Mouse (Mus musculus): ENCODE results near the gene Nans. TPM values are rescaled to one million over a fixed set of nuclear protein-coding genes. Genes with fewer than 3 reads are reported as not detected.

Gene Nans
- total RNA-seq, 1 experiment: 75.4 TPM

- Histone ChIP-seq H3K9ac (ENCODE audit: insufficient read depth, low read depth, low read length, poor library complexity, severe bottlenecking) (no peak overlapping the region), H3K4me1 (ENCODE audit: control insufficient read depth in 2 of 2, insufficient read depth in 2 of 2, low read length in 2 of 2, poor library complexity in 1 of 2) (peaks cover 0 to 7% of the 10 kb centered on the region in 2 experiments; a peak in 1 of 4 replicates), H3K4me3 (ENCODE audit: insufficient read depth in 1 of 2, low read depth in 1 of 2, low read length in 2 of 2, poor library complexity in 1 of 2, severe bottlenecking in 1 of 2) (no peak overlapping the region), H3K36me3 (ENCODE audit: control insufficient read depth, insufficient read depth, low read length, poor library complexity, severe bottlenecking) (no peaks in the 10 kb centered on the region), H3K27ac (ENCODE audit: insufficient read depth, low read depth, low read length, poor library complexity, severe bottlenecking) (no peak overlapping the region), H3K9me3 (ENCODE audit: control insufficient read depth, insufficient read depth, low read depth, low read length) (no peaks in the 10 kb centered on the region)
- in situ Hi-C loops (cut with MboI; ENCODE audit: low sequenced_read_pairs in 2 of 2, unreplicated experiment in 2 of 2): no loop called here
- TF ChIP-seq CHD2 (IDR thresholded peaks at IDR 0.05; ENCODE audit: low read depth, low read length): no peak
- no peak for TF ChIP-seq HCFC1 (IDR thresholded peaks at IDR 0.05; ENCODE audit: borderline replicate concordance, insufficient read depth, low read length)
- no peak for TF ChIP-seq MAFK (IDR thresholded peaks at IDR 0.05; ENCODE audit: insufficient read depth, low read depth, low read length)
- TF ChIP-seq ZNF384 (IDR thresholded peaks at IDR 0.05; ENCODE audit: low read depth, low read length): no peak
- no peak for TF ChIP-seq ZC3H11A (IDR thresholded peaks at IDR 0.05; ENCODE audit: borderline replicate concordance, low read depth, low read length)
- no peak for DNase-seq (ENCODE audit: low read depth, low spot score)
Measured at GRCm38 (mm10) chr4:46529722-46530121, 40.7 kb downstream of the Nans start.

GRCm38 (mm10) chr4:46532511-46532910 lies 43.5 kb downstream of the Nans start:
- Histone ChIP-seq H3K36me3 (ENCODE audit: control insufficient read depth, insufficient read depth, low read length, poor library complexity, severe bottlenecking) (no peaks in the 10 kb centered on the region), H3K27ac (ENCODE audit: insufficient read depth, low read depth, low read length, poor library complexity, severe bottlenecking) (no peak overlapping the region)

GRCm38 (mm10) chr4:46532926-46533325 lies 43.9 kb downstream of the Nans start:
- peaks cover 0 to 11% of the 10 kb centered on the region in 2 experiments; a peak in 2 of 4 replicates for H3K4me1 ChIP-seq (ENCODE audit: control insufficient read depth in 2 of 2, insufficient read depth in 2 of 2, low read length in 2 of 2, poor library complexity in 1 of 2)
- TF ChIP-seq MAFK (IDR thresholded peaks at IDR 0.05; ENCODE audit: insufficient read depth, low read depth, low read length) (no peak), CHD2 (IDR thresholded peaks at IDR 0.05; ENCODE audit: low read depth, low read length) (no peak), HCFC1 (IDR thresholded peaks at IDR 0.05; ENCODE audit: borderline replicate concordance, insufficient read depth, low read length) (no peak), ZNF384 (IDR thresholded peaks at IDR 0.05; ENCODE audit: low read depth, low read length) (no peak), ZC3H11A (IDR thresholded peaks at IDR 0.05; ENCODE audit: borderline replicate concordance, low read depth, low read length) (no peak)
- H3K27ac ChIP-seq (ENCODE audit: insufficient read depth, low read depth, low read length, poor library complexity, severe bottlenecking): no peak overlapping the region
- DNase-seq (ENCODE audit: low read depth, low spot score): no peak
- H3K36me3 ChIP-seq (ENCODE audit: control insufficient read depth, insufficient read depth, low read length, poor library complexity, severe bottlenecking): no peaks in the 10 kb centered on the region
- no peaks in the 10 kb centered on the region for H3K9me3 ChIP-seq (ENCODE audit: control insufficient read depth, insufficient read depth, low read depth, low read length)
- in situ Hi-C loops (cut with MboI; ENCODE audit: low sequenced_read_pairs in 2 of 2, unreplicated experiment in 2 of 2): no loop called here
- H3K9ac ChIP-seq (ENCODE audit: insufficient read depth, low read depth, low read length, poor library complexity, severe bottlenecking): no peak overlapping the region
- no peak overlapping the region for H3K4me3 ChIP-seq (ENCODE audit: insufficient read depth in 1 of 2, low read depth in 1 of 2, low read length in 2 of 2, poor library complexity in 1 of 2, severe bottlenecking in 1 of 2)

More at GRCm38 (mm10) chr4:46532511-46532910, 43.5 kb downstream of the Nans start:
- Histone ChIP-seq H3K4me3 (ENCODE audit: insufficient read depth in 1 of 2, low read depth in 1 of 2, low read length in 2 of 2, poor library complexity in 1 of 2, severe bottlenecking in 1 of 2) (no peak overlapping the region), H3K9ac (ENCODE audit: insufficient read depth, low read depth, low read length, poor library complexity, severe bottlenecking) (no peak overlapping the region), H3K9me3 (ENCODE audit: control insufficient read depth, insufficient read depth, low read depth, low read length) (no peaks in the 10 kb centered on the region), H3K4me1 (ENCODE audit: control insufficient read depth in 2 of 2, insufficient read depth in 2 of 2, low read length in 2 of 2, poor library complexity in 1 of 2) (peaks cover 0 to 11% of the 10 kb centered on the region in 2 experiments; a peak in 2 of 4 replicates)
- TF ChIP-seq CHD2 (IDR thresholded peaks at IDR 0.05; ENCODE audit: low read depth, low read length): no peak
- no peak for TF ChIP-seq ZC3H11A (IDR thresholded peaks at IDR 0.05; ENCODE audit: borderline replicate concordance, low read depth, low read length)
- no peak for TF ChIP-seq HCFC1 (IDR thresholded peaks at IDR 0.05; ENCODE audit: borderline replicate concordance, insufficient read depth, low read length)
- no peak for TF ChIP-seq MAFK (IDR thresholded peaks at IDR 0.05; ENCODE audit: insufficient read depth, low read depth, low read length)
- no peak for TF ChIP-seq ZNF384 (IDR thresholded peaks at IDR 0.05; ENCODE audit: low read depth, low read length)
- no peak for DNase-seq (ENCODE audit: low read depth, low spot score)
- in situ Hi-C loops (cut with MboI; ENCODE audit: low sequenced_read_pairs in 2 of 2, unreplicated experiment in 2 of 2): no loop called here

- no peak overlapping the region for H3K27ac ChIP-seq (ENCODE audit: insufficient read depth, low read depth, low read length, poor library complexity, severe bottlenecking)
- peak overlapping the region; percentile 26 to 33; a peak in 2 of 4 replicates for H3K4me3 ChIP-seq (ENCODE audit: insufficient read depth in 1 of 2, low read depth in 1 of 2, low read length in 2 of 2, poor library complexity in 1 of 2, severe bottlenecking in 1 of 2)
- H3K9ac ChIP-seq (ENCODE audit: insufficient read depth, low read depth, low read length, poor library complexity, severe bottlenecking): no peak overlapping the region
- no peak for TF ChIP-seq HCFC1 (IDR thresholded peaks at IDR 0.05; ENCODE audit: borderline replicate concordance, insufficient read depth, low read length)
- in situ Hi-C loops (cut with MboI; ENCODE audit: low sequenced_read_pairs in 2 of 2, unreplicated experiment in 2 of 2): no loop called here
- H3K9me3 ChIP-seq (ENCODE audit: control insufficient read depth, insufficient read depth, low read depth, low read length): no peaks in the 10 kb centered on the region
- no peak for DNase-seq (ENCODE audit: low read depth, low spot score)
- no peaks in the 10 kb centered on the region for H3K36me3 ChIP-seq (ENCODE audit: control insufficient read depth, insufficient read depth, low read length, poor library complexity, severe bottlenecking)
- H3K4me1 ChIP-seq (ENCODE audit: control insufficient read depth in 2 of 2, insufficient read depth in 2 of 2, low read length in 2 of 2, poor library complexity in 1 of 2): peaks cover 0 to 11% of the 10 kb centered on the region in 2 experiments; a peak in 2 of 4 replicates
Measured at GRCm38 (mm10) chr4:46533934-46534720, 45.1 kb downstream of the Nans start.

Data from ES-E14 (cell line).